Mouse (Mus musculus): ENCODE data around the gene Tmem8b. TPM values are rescaled to one million over a fixed set of nuclear protein-coding genes. Genes with fewer than 3 reads are reported as not detected.

Tmem8b gene
- polyA plus RNA-seq, 1 experiment from 2014 or later = 2.7 TPM

- Histone ChIP-seq H3K36me3 (ENCODE audit: control insufficient read depth, insufficient read depth, low read length) (peaks cover 4% of the 10 kb centered on the region; the same call in 1 of the 2 replicates), H3K27ac (ENCODE audit: low read depth, low read length) (no peak within 1 kb of the TSS), H3K4me2 (peak within 1 kb of the TSS; percentile 66), H3K4me1 (ENCODE audit: control insufficient read depth, insufficient read depth, low read length) (peaks cover 3% of the 10 kb centered on the region; the same call in 1 of the 2 replicates), H3K9ac (ENCODE audit: low read depth, low read length) (no peak within 1 kb of the TSS), H3K9me3 (replicated peaks; ENCODE audit: control insufficient read depth, low read length) (peaks cover 5% of the 10 kb centered on the region; the same call in 1 of the 2 replicates), H3K27me3 (ENCODE audit: control insufficient read depth, insufficient read depth, low read length) (no peaks in the 10 kb centered on the region; the same call in 1 of the 2 replicates), H3K4me3 (ENCODE audit: low read depth, low read length) (peak within 1 kb of the TSS; percentile 33)
- ATAC-seq (replicated peaks; ENCODE audit: insufficient number of reproducible peaks, low FRiP score, low TSS enrichment) = no peak
- WGBS (ENCODE audit: insufficient replicate concordance) = 15% methylated on average over 24 of the region's 24 CpGs
Observed at GRCm38 (mm10) chr4:43653161-43654015, 15.4 kb upstream of the Tmem8b start, which contains the start of gene Spag8. Gene Spag8, minus strand, starts transcription at chr4:43653594.

- peak; percentile 37 for ATAC-seq (replicated peaks; ENCODE audit: insufficient number of reproducible peaks, low FRiP score, low TSS enrichment)
- Histone ChIP-seq H3K27me3 (ENCODE audit: control insufficient read depth, insufficient read depth, low read length) (peaks cover 5% of the 10 kb centered on the region), H3K27ac (ENCODE audit: low read depth, low read length) (peak overlapping the region; percentile 80), H3K4me2 (peak overlapping the region; percentile 89), H3K9ac (ENCODE audit: low read depth, low read length) (peak overlapping the region; percentile 87), H3K4me1 (ENCODE audit: control insufficient read depth, insufficient read depth, low read length) (peaks cover 3% of the 10 kb centered on the region; the same call in 1 of the 2 replicates), H3K36me3 (ENCODE audit: control insufficient read depth, insufficient read depth, low read length) (no peaks in the 10 kb centered on the region), H3K4me3 (ENCODE audit: low read depth, low read length) (peak overlapping the region; percentile 87), H3K9me3 (replicated peaks; ENCODE audit: control insufficient read depth, low read length) (no peaks in the 10 kb centered on the region)
- WGBS (ENCODE audit: insufficient replicate concordance) = 8% methylated on average over 34 of the region's 34 CpGs
Observed at GRCm38 (mm10) chr4:43655656-43656338, 13.0 kb upstream of the Tmem8b start.

GRCm38 (mm10) chr4:43656339-43657109 lies 12.2 kb upstream of the Tmem8b start, which contains the start of gene Hint2:
Gene Hint2, minus strand, starts transcription at chr4:43656466.
- Histone ChIP-seq H3K4me1 (ENCODE audit: control insufficient read depth, insufficient read depth, low read length) (peaks cover 3% of the 10 kb centered on the region; the same call in 1 of the 2 replicates), H3K36me3 (ENCODE audit: control insufficient read depth, insufficient read depth, low read length) (no peaks in the 10 kb centered on the region), H3K9ac (ENCODE audit: low read depth, low read length) (peak within 1 kb of the TSS; percentile 87), H3K27me3 (ENCODE audit: control insufficient read depth, insufficient read depth, low read length) (peaks cover 8% of the 10 kb centered on the region), H3K4me2 (peak within 1 kb of the TSS; percentile 89), H3K4me3 (ENCODE audit: low read depth, low read length) (peak within 1 kb of the TSS; percentile 87), H3K27ac (ENCODE audit: low read depth, low read length) (peak within 1 kb of the TSS; percentile 80), H3K9me3 (replicated peaks; ENCODE audit: control insufficient read depth, low read length) (no peaks in the 10 kb centered on the region)
- WGBS (ENCODE audit: insufficient replicate concordance) = 2% methylated on average over 34 of the region's 34 CpGs
- ATAC-seq (replicated peaks; ENCODE audit: insufficient number of reproducible peaks, low FRiP score, low TSS enrichment) = peak; percentile 93

- 60% methylated on average over 4 of the region's 4 CpGs for WGBS (ENCODE audit: insufficient replicate concordance)
- Histone ChIP-seq H3K27me3 (ENCODE audit: control insufficient read depth, insufficient read depth, low read length) (peaks cover 11% of the 10 kb centered on the region), H3K27ac (ENCODE audit: low read depth, low read length) (no peak overlapping the region), H3K4me2 (peak overlapping the region; percentile 89), H3K9ac (ENCODE audit: low read depth, low read length) (no peak overlapping the region), H3K36me3 (ENCODE audit: control insufficient read depth, insufficient read depth, low read length) (no peaks in the 10 kb centered on the region), H3K9me3 (replicated peaks; ENCODE audit: control insufficient read depth, low read length) (no peaks in the 10 kb centered on the region), H3K4me3 (ENCODE audit: low read depth, low read length) (peak overlapping the region; percentile 87), H3K4me1 (ENCODE audit: control insufficient read depth, insufficient read depth, low read length) (peaks cover 3% of the 10 kb centered on the region; the same call in 1 of the 2 replicates)
- no peak for ATAC-seq (replicated peaks; ENCODE audit: insufficient number of reproducible peaks, low FRiP score, low TSS enrichment)
Observed at GRCm38 (mm10) chr4:43657146-43657545, 11.6 kb upstream of the Tmem8b start.

- no peaks in the 10 kb centered on the region for H3K36me3 ChIP-seq (ENCODE audit: control insufficient read depth, insufficient read depth, low read length)
- H3K9ac ChIP-seq (ENCODE audit: low read depth, low read length) = no peak overlapping the region
- H3K4me3 ChIP-seq (ENCODE audit: low read depth, low read length) = no peak overlapping the region
- peaks cover 44% of the 10 kb centered on the region for H3K27me3 ChIP-seq (ENCODE audit: control insufficient read depth, insufficient read depth, low read length)
- 14% methylated on average over 4 of the region's 4 CpGs for WGBS (ENCODE audit: insufficient replicate concordance)
- peaks cover 5% of the 10 kb centered on the region for H3K4me1 ChIP-seq (ENCODE audit: control insufficient read depth, insufficient read depth, low read length)
- H3K4me2 ChIP-seq = no peak overlapping the region
- no peak overlapping the region for H3K27ac ChIP-seq (ENCODE audit: low read depth, low read length)
- H3K9me3 ChIP-seq (replicated peaks; ENCODE audit: control insufficient read depth, low read length) = no peaks in the 10 kb centered on the region; the same call in 1 of the 2 replicates
- ATAC-seq (replicated peaks; ENCODE audit: insufficient number of reproducible peaks, low FRiP score, low TSS enrichment) = no peak
Observed at GRCm38 (mm10) chr4:43666412-43666811, 2.4 kb upstream of the Tmem8b start.

GRCm38 (mm10) chr4:43669428-43669794 lies 640 bp downstream of the Tmem8b start:
- H3K36me3 ChIP-seq (ENCODE audit: control insufficient read depth, insufficient read depth, low read length) = no peaks in the 10 kb centered on the region
- peaks cover 26% of the 10 kb centered on the region for H3K27me3 ChIP-seq (ENCODE audit: control insufficient read depth, insufficient read depth, low read length)
- no peaks in the 10 kb centered on the region for H3K9me3 ChIP-seq (replicated peaks; ENCODE audit: control insufficient read depth, low read length)
- peak; percentile 69 for ATAC-seq (replicated peaks; ENCODE audit: insufficient number of reproducible peaks, low FRiP score, low TSS enrichment)
- H3K4me2 ChIP-seq = peak overlapping the region; percentile 91
- peak overlapping the region; percentile 77 for H3K9ac ChIP-seq (ENCODE audit: low read depth, low read length)
- H3K27ac ChIP-seq (ENCODE audit: low read depth, low read length) = peak overlapping the region; percentile 17; the same call in 1 of the 2 replicates
- WGBS (ENCODE audit: insufficient replicate concordance) = under 1% methylated on average over 25 of the region's 25 CpGs
- H3K4me1 ChIP-seq (ENCODE audit: control insufficient read depth, insufficient read depth, low read length) = peaks cover 9% of the 10 kb centered on the region
- H3K4me3 ChIP-seq (ENCODE audit: low read depth, low read length) = peak overlapping the region; percentile 73

- Histone ChIP-seq H3K4me3 (ENCODE audit: low read depth, low read length) (no peak overlapping the region), H3K4me1 (ENCODE audit: control insufficient read depth, insufficient read depth, low read length) (peaks cover 9% of the 10 kb centered on the region)
- WGBS (ENCODE audit: insufficient replicate concordance) = 6% methylated on average over 2 of the region's 2 CpGs
Observed at GRCm38 (mm10) chr4:43672070-43672469, 3.3 kb downstream of the Tmem8b start.

GRCm38 (mm10) chr4:43673703-43674102 lies 4.9 kb downstream of the Tmem8b start:
- Histone ChIP-seq H3K4me1 (ENCODE audit: control insufficient read depth, insufficient read depth, low read length) (peaks cover 9% of the 10 kb centered on the region), H3K36me3 (ENCODE audit: control insufficient read depth, insufficient read depth, low read length) (peaks cover 2% of the 10 kb centered on the region; the same call in 1 of the 2 replicates), H3K9ac (ENCODE audit: low read depth, low read length) (no peak overlapping the region), H3K27ac (ENCODE audit: low read depth, low read length) (no peak overlapping the region), H3K4me2 (no peak overlapping the region), H3K4me3 (ENCODE audit: low read depth, low read length) (no peak overlapping the region), H3K9me3 (replicated peaks; ENCODE audit: control insufficient read depth, low read length) (no peaks in the 10 kb centered on the region), H3K27me3 (ENCODE audit: control insufficient read depth, insufficient read depth, low read length) (no peaks in the 10 kb centered on the region)
- ATAC-seq (replicated peaks; ENCODE audit: insufficient number of reproducible peaks, low FRiP score, low TSS enrichment) = no peak
- 76% methylated on average over 8 of the region's 8 CpGs for WGBS (ENCODE audit: insufficient replicate concordance)

More at GRCm38 (mm10) chr4:43672070-43672469, 3.3 kb downstream of the Tmem8b start:
- Histone ChIP-seq H3K9ac (ENCODE audit: low read depth, low read length) (no peak overlapping the region), H3K27ac (ENCODE audit: low read depth, low read length) (no peak overlapping the region), H3K9me3 (replicated peaks; ENCODE audit: control insufficient read depth, low read length) (no peaks in the 10 kb centered on the region), H3K27me3 (ENCODE audit: control insufficient read depth, insufficient read depth, low read length) (peaks cover 3% of the 10 kb centered on the region; the same call in 1 of the 2 replicates), H3K4me2 (no peak overlapping the region), H3K36me3 (ENCODE audit: control insufficient read depth, insufficient read depth, low read length) (peaks cover 1% of the 10 kb centered on the region; the same call in 1 of the 2 replicates)
- no peak for ATAC-seq (replicated peaks; ENCODE audit: insufficient number of reproducible peaks, low FRiP score, low TSS enrichment)

All from heart, embryonic 11.5 days (tissue).